Mouse (Mus musculus): ENCODE results near the gene Nxph4. TPM values are rescaled to one million over a fixed set of nuclear protein-coding genes. Genes with fewer than 3 reads are reported as not detected.

The Nxph4 gene
- total RNA-seq, 2 experiments from 2014 or later: 1.3 to 1.5 TPM

DNA sequence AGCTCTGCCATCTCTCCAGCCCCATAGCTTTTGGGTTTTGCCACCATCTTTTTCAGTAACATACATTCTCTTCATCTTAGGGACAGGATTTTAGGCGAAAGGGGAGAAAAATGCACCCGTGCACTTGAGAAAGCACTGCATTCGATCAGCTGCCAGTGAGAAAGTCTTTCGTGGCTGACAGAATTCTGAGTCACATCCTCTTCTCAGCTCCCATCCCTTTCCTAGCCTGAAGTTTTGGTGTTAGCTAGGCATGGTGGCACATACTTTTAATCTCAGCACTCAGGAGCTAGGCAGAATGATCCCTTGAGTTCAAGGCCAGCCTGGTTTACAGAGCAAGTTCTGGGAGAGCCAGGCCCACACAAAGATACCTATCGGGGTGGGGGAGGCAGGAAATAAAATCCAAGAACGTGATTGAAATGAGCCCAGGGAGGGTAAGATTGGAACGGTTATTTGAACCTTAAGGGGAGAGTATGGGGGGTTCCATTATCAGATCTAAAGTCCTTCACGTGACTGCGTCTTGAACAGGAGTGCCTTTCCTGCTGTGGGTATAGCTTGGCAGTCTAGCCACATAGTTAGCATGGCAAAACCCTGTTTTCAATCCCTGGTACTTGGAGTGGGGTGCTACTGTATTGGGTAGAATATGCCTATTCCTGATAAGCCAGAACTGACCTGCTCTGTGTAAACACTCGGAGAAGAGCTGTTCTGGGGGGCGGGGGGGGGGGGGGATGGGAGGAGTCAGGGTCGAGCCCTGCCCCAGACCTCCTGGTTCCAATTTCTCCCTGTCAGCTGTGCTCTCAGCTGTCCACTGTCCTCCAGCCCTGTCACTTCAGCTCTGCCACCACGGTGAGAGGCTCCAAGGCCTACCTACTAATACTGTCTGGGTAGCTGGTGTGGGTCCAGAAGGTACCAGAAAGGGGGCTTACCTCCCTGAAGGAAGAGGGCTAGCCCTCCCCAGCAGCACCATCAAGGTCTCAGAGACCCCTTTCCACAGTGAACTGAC lies 33.2 kb downstream of the Nxph4 start, which contains the start of gene Stac3:
Stac3 (plus strand) TSS at position 793 of the 1,000 bp plus-strand sequence.
- intact Hi-C loops (cut with DNase I; ENCODE audit: low total_unique reads): no loop called here
- peak; percentile 65 for DNase-seq

DNA sequence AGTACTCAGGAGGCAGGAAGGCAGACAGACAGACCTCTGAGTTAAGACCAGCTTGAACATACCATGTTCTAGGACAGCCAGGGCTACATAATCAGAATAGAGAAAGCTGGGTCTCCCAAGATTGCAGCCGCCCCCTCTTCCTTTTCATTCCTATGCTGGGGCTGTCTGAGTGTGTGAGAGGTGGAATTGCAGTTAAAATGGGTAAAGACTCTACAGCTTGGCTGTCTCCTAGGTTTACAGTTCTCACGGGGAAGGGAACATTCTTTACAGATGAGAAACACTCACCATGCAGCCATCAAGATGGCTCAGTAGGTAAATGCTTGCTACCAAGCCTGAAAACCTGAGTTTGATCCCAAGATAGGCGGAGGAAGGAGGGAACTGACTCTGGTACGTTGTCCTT lies 34.3 kb downstream of the Nxph4 start:
- no peak for DNase-seq
- intact Hi-C loops (cut with DNase I; ENCODE audit: low total_unique reads): no loop called here

DNA sequence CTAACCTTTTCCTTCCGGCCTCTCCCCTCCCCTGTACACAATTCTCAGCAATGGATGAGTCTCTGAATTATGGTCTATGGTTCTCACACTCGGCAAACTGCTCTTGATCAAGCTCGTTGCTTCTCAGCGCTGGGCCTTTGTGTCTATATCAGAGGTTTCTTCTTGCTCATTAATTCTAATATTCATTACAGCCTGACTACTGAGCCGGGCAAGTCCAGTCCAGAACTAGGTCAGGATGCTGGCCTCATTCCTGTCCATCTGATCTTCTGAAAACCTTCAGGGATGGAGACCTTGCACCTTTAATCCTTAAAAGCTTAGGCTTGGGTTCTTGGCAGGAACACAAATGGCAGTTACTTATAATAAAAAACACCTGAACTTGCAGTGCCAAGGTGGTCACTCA lies 34.8 kb downstream of the Nxph4 start:
- intact Hi-C loops (cut with DNase I; ENCODE audit: low total_unique reads): no loop called here
- no peak for DNase-seq

DNA sequence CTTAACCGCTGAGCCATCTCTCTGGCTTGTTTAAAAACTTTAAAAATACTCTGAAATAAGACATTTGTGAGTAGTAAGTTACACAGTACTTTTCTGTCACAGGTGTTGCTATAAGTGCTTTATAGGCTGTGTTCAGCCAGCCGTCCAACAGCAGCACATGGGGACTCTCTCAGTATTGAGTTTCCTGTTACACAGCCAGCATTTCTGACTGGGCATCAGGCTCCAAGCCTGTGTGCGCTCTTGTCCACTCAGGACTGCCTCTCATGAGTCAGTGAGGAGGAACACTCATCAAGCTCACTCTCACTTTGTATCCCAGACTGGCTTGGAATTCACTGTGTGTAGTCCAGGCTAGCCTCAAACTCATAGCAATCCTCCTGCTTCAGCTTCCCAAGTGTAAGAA lies 38.2 kb downstream of the Nxph4 start:
- no peak for DNase-seq
- intact Hi-C loops (cut with DNase I; ENCODE audit: low total_unique reads): no loop called here

DNA sequence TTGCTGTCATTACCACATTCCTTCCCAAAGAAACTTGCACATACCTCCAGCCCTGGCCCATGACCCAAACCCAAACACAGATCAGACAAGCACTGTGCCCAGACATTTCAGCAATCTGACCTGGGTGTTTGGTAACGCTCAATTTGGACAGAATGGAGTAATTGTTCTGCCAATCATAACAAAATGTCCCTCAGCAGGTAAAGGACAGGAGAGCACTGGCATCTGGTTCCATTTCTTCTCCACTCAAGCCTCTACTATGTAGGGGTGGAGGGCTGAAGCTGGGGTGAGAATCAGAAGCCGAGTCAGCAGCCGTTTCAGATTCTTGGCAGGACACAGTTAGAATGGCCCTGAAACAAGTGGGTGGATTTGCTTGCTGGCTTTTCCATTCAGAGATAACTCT lies 42.2 kb downstream of the Nxph4 start:
- intact Hi-C loops (cut with DNase I; ENCODE audit: low total_unique reads): no loop called here
- DNase-seq: no peak

DNA sequence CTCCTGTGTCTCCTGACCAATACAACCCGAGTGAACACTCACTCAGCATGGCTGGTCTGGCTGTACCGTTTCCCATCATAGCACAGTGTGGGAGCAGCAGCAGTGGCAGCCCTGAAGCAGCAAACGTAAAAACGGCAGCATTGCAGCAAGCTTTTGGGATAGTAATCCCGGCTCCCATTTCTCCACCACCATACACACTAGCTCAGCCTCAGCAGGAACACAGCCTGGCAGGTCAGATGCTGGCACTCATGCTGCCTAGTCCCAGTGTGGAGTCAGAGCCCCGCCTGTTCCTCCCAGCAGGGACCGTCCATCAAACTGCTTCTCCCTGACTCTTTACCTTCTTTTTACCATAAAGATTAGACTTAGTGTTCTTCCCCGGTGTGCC lies 43.2 kb downstream of the Nxph4 start:
- DNase-seq: no peak
- intact Hi-C loops (cut with DNase I; ENCODE audit: low total_unique reads): no loop called here

DNA sequence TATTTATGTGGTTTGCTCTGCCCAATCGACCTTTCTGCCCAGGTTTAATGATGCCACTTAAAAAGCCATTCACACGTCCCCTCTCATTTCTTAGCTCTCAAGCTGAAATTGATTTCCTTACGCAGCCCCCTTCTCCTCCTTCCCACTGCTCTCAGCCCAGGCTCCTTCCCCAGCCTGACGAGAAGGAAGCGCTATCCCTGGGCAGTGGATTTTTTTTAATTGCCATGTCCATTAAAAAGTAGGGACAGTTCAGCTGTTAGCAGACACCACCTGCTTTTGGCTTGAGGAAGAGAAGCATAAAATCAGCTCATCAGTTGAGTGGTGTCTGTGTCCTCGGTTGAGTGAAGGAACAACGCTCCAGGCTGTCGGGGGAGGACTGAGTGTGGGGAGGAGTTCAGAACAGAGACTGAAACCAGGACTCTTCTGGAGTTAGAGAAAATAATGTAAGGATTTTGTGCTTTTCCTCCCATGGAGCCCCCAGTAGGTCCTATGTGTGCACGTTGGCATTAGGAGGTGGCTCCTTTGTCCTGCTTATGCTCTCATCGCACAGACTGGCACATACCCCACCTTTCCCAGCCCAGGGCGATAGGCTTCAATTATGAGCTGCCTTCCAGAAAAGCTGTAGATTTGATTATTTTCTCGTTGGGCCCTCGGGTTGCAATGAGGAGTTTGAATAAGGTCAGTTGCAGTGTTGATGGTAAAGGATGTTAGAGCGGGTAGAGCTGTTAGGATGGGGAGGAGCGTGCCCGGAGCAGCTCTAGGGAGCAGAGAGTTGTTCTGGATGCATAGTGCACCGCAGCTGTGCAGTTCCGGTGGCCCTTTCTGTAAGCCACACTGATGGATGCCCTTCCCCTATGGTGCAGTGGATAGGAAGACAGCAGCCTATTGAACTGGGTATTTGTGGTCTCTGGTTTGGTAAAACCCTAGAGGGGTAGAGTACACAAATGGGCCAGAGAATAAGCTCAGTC lies 43.9 kb downstream of the Nxph4 start:
- intact Hi-C loops (cut with DNase I; ENCODE audit: low total_unique reads): no loop called here
- no peak for DNase-seq

DNA sequence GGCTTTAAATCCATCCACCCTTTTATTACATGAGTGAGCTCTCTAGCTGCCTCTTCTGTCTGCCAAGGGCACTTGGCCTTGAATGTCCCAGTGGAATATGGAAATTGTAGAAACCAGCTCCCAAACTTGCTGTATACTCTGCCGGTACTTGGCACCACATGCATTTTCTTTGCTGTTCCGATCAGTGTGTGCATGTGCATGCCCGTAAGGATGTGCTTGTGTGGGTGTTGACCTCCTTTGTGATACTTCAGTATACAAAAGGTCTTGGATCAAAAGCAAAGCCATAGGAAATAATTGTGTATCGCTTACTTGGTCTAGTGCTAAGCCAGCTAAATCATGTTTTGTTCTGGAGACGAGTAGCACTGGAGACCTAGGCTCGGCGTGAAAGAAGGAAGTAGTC lies 45.5 kb downstream of the Nxph4 start:
- intact Hi-C loops (cut with DNase I; ENCODE audit: low total_unique reads): no loop called here
- no peak for DNase-seq

DNA sequence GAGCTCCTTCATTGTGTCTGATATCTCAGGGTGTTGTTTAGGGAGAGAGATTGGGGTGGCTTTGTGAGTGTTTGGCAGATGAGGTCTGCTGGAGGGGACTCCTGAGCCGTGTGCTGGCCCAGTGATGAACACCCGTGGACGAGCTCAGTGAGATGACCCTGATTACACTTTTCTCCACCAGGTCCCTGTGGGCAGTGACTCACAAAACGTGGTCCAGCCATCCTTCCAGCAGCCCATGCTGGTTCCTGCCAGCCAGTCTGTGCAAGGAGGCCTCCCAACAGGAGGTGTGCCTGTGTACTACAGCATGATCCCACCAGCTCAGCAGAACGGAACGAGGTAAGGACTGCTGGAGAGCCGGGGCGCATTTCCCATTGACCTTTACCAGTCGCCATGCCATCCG lies 49.1 kb downstream of the Nxph4 start:
- DNase-seq: no peak
- intact Hi-C loops (cut with DNase I; ENCODE audit: low total_unique reads): no loop called here

DNA sequence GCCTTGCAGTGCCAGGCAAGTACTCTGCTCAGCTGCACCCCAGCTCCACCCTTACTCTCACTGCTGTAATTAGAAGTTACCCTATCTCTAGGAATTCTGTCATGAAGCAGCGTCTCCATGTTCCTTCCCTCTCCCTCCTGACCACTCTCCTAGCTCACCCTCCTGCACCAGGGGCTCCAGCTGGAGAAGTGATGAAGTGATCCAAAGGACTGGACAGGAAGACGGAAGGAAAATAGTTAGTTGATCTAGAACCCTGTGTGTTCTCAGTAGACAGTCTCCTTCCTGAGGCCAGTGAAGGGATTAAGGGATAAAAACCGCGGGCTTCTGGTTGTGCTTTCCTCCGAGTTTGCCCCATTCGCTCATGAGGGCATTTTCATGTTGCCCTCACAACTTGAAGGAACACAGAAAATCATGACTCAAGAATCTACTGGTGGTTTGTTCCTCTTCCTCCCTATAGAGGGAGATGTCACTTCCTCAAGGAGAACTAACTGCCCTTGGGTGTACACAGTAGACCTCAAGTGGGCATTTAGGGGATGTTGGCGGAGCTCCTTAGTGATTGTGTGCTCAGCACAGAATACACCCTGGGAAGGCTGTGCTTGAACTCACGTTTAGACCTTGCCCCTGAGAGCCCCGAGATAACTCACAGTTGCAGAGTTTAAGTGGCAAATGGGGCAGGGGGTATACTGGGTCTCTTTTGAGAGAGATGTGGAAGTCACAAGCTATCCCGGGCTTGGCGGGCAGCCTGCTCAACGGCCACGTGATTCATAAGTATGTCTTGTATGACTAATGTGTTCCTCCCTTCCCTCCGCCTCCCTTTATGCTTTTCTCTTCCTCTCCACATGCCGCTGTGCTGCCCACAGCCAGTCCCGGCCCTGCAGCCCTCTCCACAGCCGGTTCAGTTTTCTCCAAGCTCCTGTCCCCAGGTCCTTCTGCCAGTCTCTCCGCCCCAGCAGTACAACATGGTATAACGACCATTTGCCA lies 53.2 kb downstream of the Nxph4 start:
- intact Hi-C loops (cut with DNase I; ENCODE audit: low total_unique reads): no loop called here
- DNase-seq: peak; percentile 58

DNA sequence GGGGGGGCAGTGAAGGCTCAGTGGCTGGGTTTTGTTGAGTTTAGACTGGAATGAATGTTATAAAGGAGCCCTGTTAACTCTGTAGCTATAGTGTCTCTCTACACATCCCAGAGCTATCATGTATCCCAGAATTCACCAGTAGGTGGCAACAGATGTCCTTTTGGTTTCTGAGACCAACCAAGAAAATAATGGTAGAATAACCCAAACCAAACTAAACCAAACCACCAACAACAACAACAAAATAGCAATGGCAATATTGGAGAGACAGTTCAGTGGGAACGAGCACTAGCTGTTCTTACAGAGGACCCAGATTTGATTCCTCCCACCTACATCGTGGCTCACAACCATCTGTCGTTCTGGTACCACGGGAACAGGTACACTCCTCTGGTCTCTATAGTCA lies 55.2 kb downstream of the Nxph4 start:
- intact Hi-C loops (cut with DNase I; ENCODE audit: low total_unique reads): loop anchor here (5.0 kb wide), 1 partner anchor 58 kb away; no protein-coding TSS in a partner anchor
- DNase-seq: no peak

DNA sequence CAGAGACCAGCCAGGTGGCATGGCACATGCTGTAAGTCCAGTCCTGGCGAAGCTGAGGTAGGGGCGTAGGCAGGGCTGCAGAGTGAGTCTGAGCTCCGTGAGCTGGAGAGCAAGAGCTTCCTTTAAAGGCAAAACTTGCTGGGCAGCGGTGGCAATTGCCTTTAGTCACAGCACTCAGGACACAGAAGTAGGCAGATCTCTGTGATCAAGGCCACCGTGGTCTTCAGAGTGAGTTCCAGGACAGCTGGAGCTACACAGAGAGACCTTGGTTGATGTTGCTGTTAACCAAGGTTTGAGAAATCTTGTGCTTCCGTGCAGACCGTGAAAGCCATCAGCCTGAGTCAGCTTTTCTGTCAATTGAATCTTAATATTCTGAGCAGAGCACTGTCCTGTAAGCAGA lies 57.1 kb downstream of the Nxph4 start:
- intact Hi-C loops (cut with DNase I; ENCODE audit: low total_unique reads): loop anchor here (5.0 kb wide), 1 partner anchor 60 kb away; no protein-coding TSS in a partner anchor
- DNase-seq: no peak

DNA sequence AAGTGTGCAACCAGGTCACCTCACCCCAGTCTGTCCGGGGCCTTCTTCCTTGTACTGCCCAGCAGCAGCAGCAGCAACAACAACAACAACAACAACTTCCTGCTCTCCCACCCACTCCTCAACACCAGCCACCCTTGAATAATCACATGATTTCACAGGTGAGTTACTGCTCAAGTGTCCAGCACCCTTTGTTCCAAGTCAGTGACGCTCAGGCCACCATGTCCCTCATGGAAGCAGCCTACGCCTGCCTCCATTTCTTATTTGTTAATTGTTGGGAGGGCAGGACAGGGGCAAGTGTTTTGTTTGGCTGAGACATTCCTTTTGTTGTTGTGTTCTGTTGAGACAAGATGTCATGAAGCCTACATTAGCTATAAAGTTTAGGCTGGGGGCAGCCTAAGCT lies 57.8 kb downstream of the Nxph4 start:
- intact Hi-C loops (cut with DNase I; ENCODE audit: low total_unique reads): loop anchor here (5.0 kb wide), 1 partner anchor 61 kb away; no protein-coding TSS in a partner anchor
- no peak for DNase-seq

Other genes with a start within 250 kb of the Nxph4 start
- gene Mbd6, start 245.5 kb downstream of the Nxph4 start, total RNA-seq (2021): 10 to 100 TPM; 16.1 to 17.1 TPM
- 10 to 100 TPM; 50.3 to 56.0 TPM for gene Mars, start 222.8 kb downstream of the Nxph4 start, total RNA-seq (2021)
- 1 to 10 TPM; 1.3 to 2.1 TPM for gene Arhgap9, start 212.6 kb downstream of the Nxph4 start, total RNA-seq (2021)
- 1 to 10 TPM; 2.3 to 2.7 TPM for gene Gli1, start 192.6 kb downstream of the Nxph4 start, total RNA-seq (2021)
- not detected for gene Inhbe, start 180.1 kb downstream of the Nxph4 start, total RNA-seq (2021)
- not detected for gene Inhbc, start 164.1 kb downstream of the Nxph4 start, total RNA-seq (2021)
- 10 to 100 TPM; 84.1 to 89.2 TPM for gene R3hdm2, start 154.2 kb downstream of the Nxph4 start, total RNA-seq (2021)
- gene Stac3, start 32.9 kb downstream of the Nxph4 start, total RNA-seq (2021): 100 to 1,000 TPM; 315 to 336 TPM
- gene Ndufa4l2, start 19.6 kb downstream of the Nxph4 start, total RNA-seq (2021): 10 to 100 TPM; 23.3 to 25.3 TPM
- 10 to 100 TPM; 29.4 to 33.1 TPM for gene Shmt2, start 12.1 kb downstream of the Nxph4 start, total RNA-seq (2021)
- gene Lrp1, start 86.6 kb upstream of the Nxph4 start, total RNA-seq (2021): 100 to 1,000 TPM in 1 of 2 experiments, 10 to 100 TPM in 1; 73.8 to 101 TPM
- gene Stat6, start 108.4 kb upstream of the Nxph4 start, total RNA-seq (2021): 10 to 100 TPM; 16.1 to 16.6 TPM
- 1 to 10 TPM; 2.3 to 2.7 TPM for gene Nemp1, start 132.3 kb upstream of the Nxph4 start, total RNA-seq (2021)
- gene Nab2, start 134.0 kb upstream of the Nxph4 start, total RNA-seq (2021): 1 to 10 TPM; 4.9 to 5.5 TPM
- gene Myo1a, start 170.6 kb upstream of the Nxph4 start, total RNA-seq (2021): under 1 TPM; 0.18 to 0.53 TPM
- not detected for gene Tac2, start 189.9 kb upstream of the Nxph4 start, total RNA-seq (2021)
- gene Zbtb39, start 205.0 kb upstream of the Nxph4 start, total RNA-seq (2021): 1 to 10 TPM; 4.7 to 4.9 TPM
- under 1 TPM; 0.47 to 0.80 TPM for gene Gpr182, start 217.2 kb upstream of the Nxph4 start, total RNA-seq (2021)
- gene Rdh1, start 225.2 kb upstream of the Nxph4 start, total RNA-seq (2021): under 1 TPM in 1 of 2 experiments, not detected in 1; 0.16 TPM
- under 1 TPM; 0.24 to 0.51 TPM for gene Rdh16f1, start 225.2 kb upstream of the Nxph4 start, total RNA-seq (2021)
- under 1 TPM in 1 of 2 experiments, not detected in 1; 0.24 TPM for gene Rdh9, start 241.8 kb upstream of the Nxph4 start, total RNA-seq (2021)

Measured in gastrocnemius, postnatal 14 days (tissue).